Mouse (Mus musculus) limb, embryonic 14.5 days (tissue): ENCODE results near the gene Ankrd13b. TPM values are rescaled to one million over a fixed set of nuclear protein-coding genes. Genes with fewer than 3 reads are reported as not detected.

ENCODE experiments used
- ATAC-seq: fragments of 200-750 bp; cut with Nextera tagmentation; 2 replicates; pipeline ENCODE4 v1.8.0; 2017; ENCODE audit warnings: low read depth, moderate number of reproducible peaks, moderate TSS enrichment; ENCODE audit not compliant: low FRiP score
- DNase-seq: peaks from one replicate; pipeline ENCODE4 v3.0.0-alpha.2; 2015; ENCODE audit warnings: low spot score
- H3K27ac ChIP-seq: fragments of 300-500 bp; sonication (generic); replicated peaks from 2 replicates; pipeline ENCODE4 v1.5.1; 2014; ENCODE audit warnings: low read depth, mild to moderate bottlenecking, low read length, moderate library complexity, mixed read lengths
- H3K27me3 ChIP-seq: fragments of 300-500 bp; sonication (generic); 2 replicates; pipeline ENCODE4 v1.6.1; 2014; ENCODE audit warnings: low read length, mixed read lengths; ENCODE audit not compliant: control insufficient read depth, insufficient read depth
- H3K36me3 ChIP-seq: fragments of 300-500 bp; sonication (generic); 2 replicates; pipeline ENCODE4 v1.6.1; 2014; ENCODE audit warnings: mild to moderate bottlenecking, low read length, moderate library complexity, mixed read lengths; ENCODE audit not compliant: control insufficient read depth, insufficient read depth
- H3K4me1 ChIP-seq: fragments of 300-500 bp; sonication (generic); 2 replicates; pipeline ENCODE4 v1.6.1; 2014; ENCODE audit warnings: antibody characterized with exemption, low read length, mixed read lengths; ENCODE audit not compliant: control insufficient read depth, insufficient read depth
- H3K4me2 ChIP-seq: fragments of 300-500 bp; sonication (generic); replicated peaks from 2 replicates; pipeline ENCODE4 v1.6.1; 2014; ENCODE audit warnings: low read depth, mild to moderate bottlenecking, low read length, moderate library complexity; ENCODE audit not compliant: severe bottlenecking
- H3K4me3 ChIP-seq: fragments of 300-500 bp; sonication (generic); replicated peaks from 2 replicates; pipeline ENCODE4 v1.5.1; 2014; ENCODE audit warnings: low read length
- H3K9ac ChIP-seq: fragments of 300-500 bp; sonication (generic); 2 replicates; pipeline ENCODE4 v1.6.1; 2014; ENCODE audit warnings: mild to moderate bottlenecking, low read depth, low read length, moderate library complexity; ENCODE audit not compliant: severe bottlenecking
- H3K9me3 ChIP-seq: fragments of 300-500 bp; sonication (generic); 2 replicates; pipeline ENCODE4 v1.6.1; 2016; ENCODE audit warnings: low read length; ENCODE audit not compliant: control insufficient read depth
- POLR2A ChIP-seq: fragments of 200-500 bp; IDR thresholded peaks from 2 replicates; pipeline ENCODE4 v1.8.0; 2012; ENCODE audit warnings: inconsistent platforms, mild to moderate bottlenecking, moderate library complexity, borderline replicate concordance; ENCODE audit not compliant: insufficient read depth, insufficient read length; ENCODE audit errors: extremely low read depth
- WGBS: fragments of 180-500 bp; shearing (Covaris S2); extraction: QIAGEN DNeasy Blood & Tissue Kit; methylation state at CpG from one replicate; pipeline ENCODE4 v1.1.7; 2014; 5-methylcytosine and 5-hydroxymethylcytosine counted together
- polyA plus RNA-seq, 2 experiments: library from polyadenylated mRNA; depleted of rRNA in 1 of 2; stranded (reverse) in 1 of 2; unstranded in 1 of 2; fragments of >200 nt; fragmentation: Nextera tagmentation in 1 of 2; extraction: Ambion mirVana in 1 of 2; gene quantifications; 2 replicates each; pipeline versions ENCODE4 v1.2.1 to v1.2.3; 2012 to 2014

Gene Ankrd13b
- polyA plus RNA-seq, 2 experiments, result 13.9 to 98.1 TPM

- Histone ChIP-seq H3K4me3 (no peak overlapping the region), H3K4me1 (no peaks in the 10 kb centered on the region), H3K27me3 (peaks cover 20% of the 10 kb centered on the region), H3K27ac (no peak overlapping the region), H3K9ac (no peak overlapping the region), H3K4me2 (no peak overlapping the region), H3K9me3 (no peaks in the 10 kb centered on the region), H3K36me3 (peaks cover 33% of the 10 kb centered on the region)
- no peak for TF ChIP-seq POLR2A
- 66% methylated on average over 27 of the region's 29 CpGs for WGBS
- DNase-seq, result no peak
- no peak for ATAC-seq
Measured at GRCm38 (mm10) chr11:77471407-77471806, 18.1 kb downstream of the Ankrd13b start.

- TF ChIP-seq POLR2A, result no peak
- DNase-seq, result no peak
- no peak for ATAC-seq
- 84% methylated on average over 9 of the region's 9 CpGs for WGBS
- H3K4me3 ChIP-seq, result no peak overlapping the region
- H3K9me3 ChIP-seq, result no peaks in the 10 kb centered on the region
- no peaks in the 10 kb centered on the region for H3K4me1 ChIP-seq
- peaks cover 25% of the 10 kb centered on the region for H3K36me3 ChIP-seq
- H3K9ac ChIP-seq, result no peak overlapping the region
- H3K27me3 ChIP-seq, result peaks cover 36% of the 10 kb centered on the region
- H3K4me2 ChIP-seq, result no peak overlapping the region
- no peak overlapping the region for H3K27ac ChIP-seq
Measured at GRCm38 (mm10) chr11:77468397-77468796, 21.1 kb downstream of the Ankrd13b start.

- 12% methylated on average over 20 of the region's 20 CpGs for WGBS
- TF ChIP-seq POLR2A, result no peak
- Histone ChIP-seq H3K4me3 (no peak overlapping the region), H3K9me3 (no peaks in the 10 kb centered on the region), H3K4me2 (no peak overlapping the region), H3K36me3 (peaks cover 20% of the 10 kb centered on the region), H3K27ac (no peak overlapping the region), H3K9ac (no peak overlapping the region), H3K4me1 (peaks cover 2% of the 10 kb centered on the region; the same call in 1 of the 2 replicates), H3K27me3 (peaks cover 42% of the 10 kb centered on the region)
- ATAC-seq (no peak), DNase-seq (no peak)
Measured at GRCm38 (mm10) chr11:77467784-77468183, 21.7 kb downstream of the Ankrd13b start.

GRCm38 (mm10) chr11:77467157-77467556, 22.3 kb downstream of the Ankrd13b start:
- Histone ChIP-seq H3K36me3 (peaks cover 13% of the 10 kb centered on the region), H3K9ac (no peak overlapping the region; the same call in 1 of the 2 replicates), H3K4me1 (peaks cover 6% of the 10 kb centered on the region; the same call in 1 of the 2 replicates), H3K27ac (no peak overlapping the region), H3K4me3 (peak overlapping the region; percentile 8; the same call in 1 of the 2 replicates), H3K27me3 (peaks cover 48% of the 10 kb centered on the region), H3K4me2 (no peak overlapping the region), H3K9me3 (no peaks in the 10 kb centered on the region)
- no peak for ATAC-seq
- no peak for DNase-seq
- no peak for TF ChIP-seq POLR2A
- 11% methylated on average over 10 of the region's 25 CpGs for WGBS

- TF ChIP-seq POLR2A, result no peak
- ATAC-seq, result no peak
- DNase-seq, result no peak
- 34% methylated on average over 9 of the region's 9 CpGs for WGBS
- no peaks in the 10 kb centered on the region for H3K9me3 ChIP-seq
- H3K4me1 ChIP-seq, result peaks cover 9% of the 10 kb centered on the region; the same call in 1 of the 2 replicates
- H3K36me3 ChIP-seq, result peaks cover 7% of the 10 kb centered on the region
- H3K4me2 ChIP-seq, result no peak overlapping the region
- no peak overlapping the region for H3K9ac ChIP-seq
- H3K27me3 ChIP-seq, result peaks cover 54% of the 10 kb centered on the region
- H3K4me3 ChIP-seq, result peak overlapping the region; percentile 8; the same call in 1 of the 2 replicates
- no peak overlapping the region for H3K27ac ChIP-seq
Measured at GRCm38 (mm10) chr11:77466544-77466943, 22.9 kb downstream of the Ankrd13b start.
